Mouse (Mus musculus) testis, adult 2 months (tissue): ENCODE measurements around the gene Zfp39.

ENCODE experiments used
- CTCF ChIP-seq: fragments of 200-500 bp; IDR thresholded peaks from 2 replicates; pipeline ENCODE4 v1.5.1; 2012; ENCODE audit warnings: low read depth, mild to moderate bottlenecking, inconsistent platforms, low read length, moderate library complexity; ENCODE audit not compliant: control insufficient read depth, insufficient read depth, insufficient replicate concordance
- POLR2A ChIP-seq: fragments of 200-500 bp; IDR thresholded peaks from 2 replicates; pipeline ENCODE4 v1.6.1; 2012; ENCODE audit warnings: low read depth, mild to moderate bottlenecking, inconsistent platforms, low read length, moderate library complexity; ENCODE audit not compliant: control insufficient read depth

GRCm38 (mm10) chr11:58883756-58884155 lies 20.3 kb downstream of the Zfp39 start:
- TF ChIP-seq CTCF, result no peak
- TF ChIP-seq POLR2A, result no peak
